Mouse (Mus musculus): ENCODE measurements around the gene Nol9. TPM values are rescaled to one million over a fixed set of nuclear protein-coding genes. Genes with fewer than 3 reads are reported as not detected.

Gene Nol9
- total RNA-seq, 1 experiment = 70.1 TPM

GRCm38 (mm10) chr4:152108673-152109072 is 69.6 kb downstream of the Nol9 start:
- peaks cover 62% of the 10 kb centered on the region for H3K36me3 ChIP-seq (ENCODE audit: control insufficient read depth, insufficient read depth, low read length, poor library complexity, severe bottlenecking)

GRCm38 (mm10) chr4:152109509-152109908 is 70.4 kb downstream of the Nol9 start:
- DNase-seq (ENCODE audit: low read depth, low spot score) = no peak

More at GRCm38 (mm10) chr4:152108673-152109072, 69.6 kb downstream of the Nol9 start:
- DNase-seq (ENCODE audit: low read depth, low spot score) = no peak
- Histone ChIP-seq H3K9ac (ENCODE audit: insufficient read depth, low read depth, low read length, poor library complexity, severe bottlenecking) (no peak overlapping the region), H3K27ac (ENCODE audit: insufficient read depth, low read depth, low read length, poor library complexity, severe bottlenecking) (no peak overlapping the region), H3K4me3 (ENCODE audit: insufficient read depth in 1 of 2, low read depth in 1 of 2, low read length in 2 of 2, poor library complexity in 1 of 2, severe bottlenecking in 1 of 2) (no peak overlapping the region), H3K9me3 (ENCODE audit: control insufficient read depth, insufficient read depth, low read depth, low read length) (no peaks in the 10 kb centered on the region), H3K4me1 (ENCODE audit: control insufficient read depth in 2 of 2, insufficient read depth in 2 of 2, low read length in 2 of 2, poor library complexity in 1 of 2) (peaks cover 2 to 23% of the 10 kb centered on the region in 2 experiments; a peak in 2 of 4 replicates)
- TF ChIP-seq MAFK (IDR thresholded peaks at IDR 0.05; ENCODE audit: insufficient read depth, low read depth, low read length) (no peak), ZNF384 (IDR thresholded peaks at IDR 0.05; ENCODE audit: low read depth, low read length) (no peak)
- in situ Hi-C loops (cut with MboI; ENCODE audit: low sequenced_read_pairs in 2 of 2, unreplicated experiment in 2 of 2) = no loop called here

GRCm38 (mm10) chr4:152110689-152111088 is 71.6 kb downstream of the Nol9 start:
- Histone ChIP-seq H3K9ac (ENCODE audit: insufficient read depth, low read depth, low read length, poor library complexity, severe bottlenecking) (no peak overlapping the region), H3K4me3 (ENCODE audit: insufficient read depth in 1 of 2, low read depth in 1 of 2, low read length in 2 of 2, poor library complexity in 1 of 2, severe bottlenecking in 1 of 2) (no peak overlapping the region), H3K9me3 (ENCODE audit: control insufficient read depth, insufficient read depth, low read depth, low read length) (no peaks in the 10 kb centered on the region), H3K4me1 (ENCODE audit: control insufficient read depth in 2 of 2, insufficient read depth in 2 of 2, low read length in 2 of 2, poor library complexity in 1 of 2) (peaks cover 4 to 20% of the 10 kb centered on the region in 2 experiments; a peak in 2 of 4 replicates), H3K36me3 (ENCODE audit: control insufficient read depth, insufficient read depth, low read length, poor library complexity, severe bottlenecking) (peaks cover 65% of the 10 kb centered on the region), H3K27ac (ENCODE audit: insufficient read depth, low read depth, low read length, poor library complexity, severe bottlenecking) (no peak overlapping the region)
- in situ Hi-C loops (cut with MboI; ENCODE audit: low sequenced_read_pairs in 2 of 2, unreplicated experiment in 2 of 2) = no loop called here
- DNase-seq (ENCODE audit: low read depth, low spot score) = no peak
- no peak for TF ChIP-seq MAFK (IDR thresholded peaks at IDR 0.05; ENCODE audit: insufficient read depth, low read depth, low read length)
- no peak for TF ChIP-seq HCFC1 (IDR thresholded peaks at IDR 0.05; ENCODE audit: borderline replicate concordance, insufficient read depth, low read length)
- no peak for TF ChIP-seq ZNF384 (IDR thresholded peaks at IDR 0.05; ENCODE audit: low read depth, low read length)
- no peak for TF ChIP-seq ZC3H11A (IDR thresholded peaks at IDR 0.05; ENCODE audit: borderline replicate concordance, low read depth, low read length)
- TF ChIP-seq CHD2 (IDR thresholded peaks at IDR 0.05; ENCODE audit: low read depth, low read length) = no peak

More at GRCm38 (mm10) chr4:152109509-152109908, 70.4 kb downstream of the Nol9 start:
- no peak for TF ChIP-seq HCFC1 (IDR thresholded peaks at IDR 0.05; ENCODE audit: borderline replicate concordance, insufficient read depth, low read length)
- no peak for TF ChIP-seq ZNF384 (IDR thresholded peaks at IDR 0.05; ENCODE audit: low read depth, low read length)
- no peak for TF ChIP-seq MAFK (IDR thresholded peaks at IDR 0.05; ENCODE audit: insufficient read depth, low read depth, low read length)
- TF ChIP-seq CHD2 (IDR thresholded peaks at IDR 0.05; ENCODE audit: low read depth, low read length) = no peak
- in situ Hi-C loops (cut with MboI; ENCODE audit: low sequenced_read_pairs in 2 of 2, unreplicated experiment in 2 of 2) = no loop called here
- H3K4me3 ChIP-seq (ENCODE audit: insufficient read depth in 1 of 2, low read depth in 1 of 2, low read length in 2 of 2, poor library complexity in 1 of 2, severe bottlenecking in 1 of 2) = no peak overlapping the region
- H3K27ac ChIP-seq (ENCODE audit: insufficient read depth, low read depth, low read length, poor library complexity, severe bottlenecking) = no peak overlapping the region
- H3K4me1 ChIP-seq (ENCODE audit: control insufficient read depth in 2 of 2, insufficient read depth in 2 of 2, low read length in 2 of 2, poor library complexity in 1 of 2) = peaks cover 2 to 16% of the 10 kb centered on the region in 2 experiments; a peak in 2 of 4 replicates
- peaks cover 61% of the 10 kb centered on the region for H3K36me3 ChIP-seq (ENCODE audit: control insufficient read depth, insufficient read depth, low read length, poor library complexity, severe bottlenecking)
- H3K9me3 ChIP-seq (ENCODE audit: control insufficient read depth, insufficient read depth, low read depth, low read length) = no peaks in the 10 kb centered on the region
- H3K9ac ChIP-seq (ENCODE audit: insufficient read depth, low read depth, low read length, poor library complexity, severe bottlenecking) = no peak overlapping the region

Other genes with a start within 250 kb of the Nol9 start
- 9.3 and 15.5 TPM in 2 replicates for gene Camta1, start 177.4 kb upstream of the Nol9 start, total RNA-seq (2012; rRNA removed)
- 98.2 and 103 TPM in 2 replicates for gene Dnajc11, start 105.6 kb upstream of the Nol9 start, total RNA-seq (2012; rRNA removed)
- 7.6 and 12.5 TPM in 2 replicates for gene Thap3, start 50.3 kb upstream of the Nol9 start, total RNA-seq (2012; rRNA removed)
- 22.2 and 29.2 TPM in 2 replicates for gene Phf13, start 43.1 kb upstream of the Nol9 start, total RNA-seq (2012; rRNA removed)
- gene Klhl21, start 30.5 kb upstream of the Nol9 start, total RNA-seq (2012; rRNA removed) = 19.7 and 21.0 TPM in 2 replicates
- 18.7 and 31.7 TPM in 2 replicates for gene Zbtb48, start 11.7 kb upstream of the Nol9 start, total RNA-seq (2012; rRNA removed)
- gene Tas1r1, start 753 bp upstream of the Nol9 start, total RNA-seq (2012; rRNA removed) = 1.9 and 3.0 TPM in 2 replicates
- gene Plekhg5, start 33.2 kb downstream of the Nol9 start, total RNA-seq (2012; rRNA removed) = 37.3 and 81.4 TPM in 2 replicates
- gene Tnfrsf25, start 76.6 kb downstream of the Nol9 start, total RNA-seq (2012; rRNA removed) = 3.8 and 5.7 TPM in 2 replicates
- gene Espn, start 113.0 kb downstream of the Nol9 start, total RNA-seq (2012; rRNA removed) = 5.6 and 6.6 TPM in 2 replicates
- gene Hes2, start 119.5 kb downstream of the Nol9 start, total RNA-seq (2012; rRNA removed) = 0.32 and 0.58 TPM in 2 replicates
- gene Acot7, start 138.8 kb downstream of the Nol9 start, total RNA-seq (2012; rRNA removed) = 38.8 and 51.9 TPM in 2 replicates
- gene Gpr153, start 234.9 kb downstream of the Nol9 start, total RNA-seq (2012; rRNA removed) = 5.1 and 7.2 TPM in 2 replicates